ENCODE assay signal across 8 mouse cellular contexts in genomic region chr7:25220457-25221101, GRCm38 (mm10). TPM values are rescaled to one million over a fixed set of nuclear protein-coding genes. Genes with fewer than 3 reads are reported as not detected.
DNase-seq lines count a peak whose midpoint lies in the region; ATAC-seq and TF ChIP-seq lines count a peak whose summit lies in the region.

Gene Dedd2 (minus strand): TSS chr7:25220615.

- no peaks in the 10 kb centered on the region for H3K9me3 ChIP-seq in ES-Bruce4 (replicated peaks; ENCODE audit: control insufficient read depth, insufficient read depth, low read length, poor library complexity, severe bottlenecking)
- H3K9me3 ChIP-seq in embryonic facial prominence, embryonic 10.5 days = no peaks in the 10 kb centered on the region
- no peaks in the 10 kb centered on the region for H3K9me3 ChIP-seq in heart, embryonic 16.5 days (replicated peaks; ENCODE audit: control insufficient read depth, low read length)
- H3K9me3 ChIP-seq in stomach, embryonic 15.5 days = no peaks in the 10 kb centered on the region

- no peak for TF ChIP-seq POLR2A in ES-Bruce4 (IDR thresholded peaks at IDR 0.05; ENCODE audit: insufficient read depth, low read length)

- peak within 1 kb of the TSS; percentile 87 for H3K4me3 ChIP-seq in ES-Bruce4 (ENCODE audit: low read depth, low read length)
- peak within 1 kb of the TSS; percentile 67 for H3K4me3 ChIP-seq in embryonic facial prominence, embryonic 10.5 days
- peak within 1 kb of the TSS; percentile 83 for H3K4me3 ChIP-seq in heart, embryonic 16.5 days (ENCODE audit: low read length)
- H3K4me3 ChIP-seq in stomach, embryonic 15.5 days (replicated peaks) = peak within 1 kb of the TSS; percentile 86

- WGBS in embryonic facial prominence, embryonic 10.5 days = 11% methylated on average over 20 of the region's 20 CpGs
- WGBS in heart, embryonic 16.5 days = 2% methylated on average over 20 of the region's 20 CpGs
- WGBS in stomach, embryonic 15.5 days = 4% methylated on average over 20 of the region's 20 CpGs

- no peaks in the 10 kb centered on the region; the same call in 1 of the 2 replicates for H3K36me3 ChIP-seq in ES-Bruce4 (ENCODE audit: control insufficient read depth, insufficient read depth, low read length, poor library complexity, severe bottlenecking)
- peaks cover 33% of the 10 kb centered on the region for H3K36me3 ChIP-seq in embryonic facial prominence, embryonic 10.5 days (replicated peaks)
- H3K36me3 ChIP-seq in heart, embryonic 16.5 days (ENCODE audit: control insufficient read depth, insufficient read depth) = peaks cover 7% of the 10 kb centered on the region
- peaks cover 14% of the 10 kb centered on the region for H3K36me3 ChIP-seq in stomach, embryonic 15.5 days

- H3K4me1 ChIP-seq in ES-Bruce4 (ENCODE audit: control insufficient read depth, insufficient read depth, low read length) = peaks cover 4% of the 10 kb centered on the region
- H3K4me1 ChIP-seq in embryonic facial prominence, embryonic 10.5 days = peaks cover 47% of the 10 kb centered on the region
- H3K4me1 ChIP-seq in heart, embryonic 16.5 days (ENCODE audit: control insufficient read depth, insufficient read depth, low read length) = peaks cover 27% of the 10 kb centered on the region
- peaks cover 42% of the 10 kb centered on the region for H3K4me1 ChIP-seq in stomach, embryonic 15.5 days

- no peak for TF ChIP-seq CTCF in ES-Bruce4 (IDR thresholded peaks at IDR 0.05; ENCODE audit: low read depth, low read length)

- H3K9ac ChIP-seq in ES-Bruce4 (ENCODE audit: low read depth, poor library complexity, severe bottlenecking) = peak within 1 kb of the TSS; percentile 59
- H3K9ac ChIP-seq in heart, embryonic 16.5 days (ENCODE audit: low read length) = peak within 1 kb of the TSS; percentile 88
- peak within 1 kb of the TSS; percentile 71 for H3K9ac ChIP-seq in stomach, embryonic 15.5 days

- DNase-seq in cerebellum, adult 9-11 months = peak; percentile 75
- no peak for DNase-seq in cerebellum, adult 11 months
- no peak for DNase-seq in embryonic facial prominence, embryonic 10.5 days (ENCODE audit: low spot score)
- peak; percentile 38 to 87 for DNase-seq in kidney, postnatal 25 days
- DNase-seq in lung, postnatal 25 days (ENCODE audit: low spot score) = peak; percentile 34

- no peak for ATAC-seq in heart, embryonic 16.5 days (replicated peaks; ENCODE audit: extremely low read depth, insufficient read depth, low FRiP score)
- ATAC-seq in stomach, embryonic 15.5 days (ENCODE audit: insufficient read depth, low FRiP score, low read depth) = no peak

- no peaks in the 10 kb centered on the region for H3K27me3 ChIP-seq in ES-Bruce4 (ENCODE audit: control insufficient read depth, insufficient read depth, low read length, poor library complexity, severe bottlenecking)
- no peaks in the 10 kb centered on the region for H3K27me3 ChIP-seq in embryonic facial prominence, embryonic 10.5 days (replicated peaks; ENCODE audit: low read depth, poor library complexity, severe bottlenecking)
- H3K27me3 ChIP-seq in heart, embryonic 16.5 days (ENCODE audit: control insufficient read depth, insufficient read depth, low read length) = no peaks in the 10 kb centered on the region
- H3K27me3 ChIP-seq in stomach, embryonic 15.5 days (replicated peaks) = no peaks in the 10 kb centered on the region

- TF ChIP-seq EP300 in ES-Bruce4 (IDR thresholded peaks at IDR 0.05; ENCODE audit: insufficient read depth, low read depth, low read length) = no peak

- peak within 1 kb of the TSS; percentile 96 for H3K4me2 ChIP-seq in heart, embryonic 16.5 days (ENCODE audit: low read depth, low read length)
- peak within 1 kb of the TSS; percentile 87 for H3K4me2 ChIP-seq in stomach, embryonic 15.5 days

- H3K27ac ChIP-seq in ES-Bruce4 (ENCODE audit: insufficient read depth, low read length) = peak within 1 kb of the TSS; percentile 55
- peak within 1 kb of the TSS; percentile 93 for H3K27ac ChIP-seq in embryonic facial prominence, embryonic 10.5 days (replicated peaks)
- H3K27ac ChIP-seq in heart, embryonic 16.5 days (ENCODE audit: low read length) = peak within 1 kb of the TSS; percentile 88
- H3K27ac ChIP-seq in stomach, embryonic 15.5 days = peak within 1 kb of the TSS; percentile 95

RNA-seq across cellular contexts. Expression of gene Dedd2, which starts in this region (rescaled TPM):
- 9.6 and 10.2 TPM in 2 replicates for polyA plus RNA-seq in ES-Bruce4 (2011; ENCODE audit: insufficient read depth, insufficient read length, low read depth, missing spikeins)
- 11.3 and 12.0 TPM in 2 replicates for polyA plus RNA-seq in embryonic facial prominence, embryonic 10.5 days (2016; fragmentation: Nextera tagmentation; extraction: Ambion mirVana)
- 8.3 and 8.6 TPM in 2 replicates for polyA plus RNA-seq in heart, embryonic 16.5 days (2015; fragmentation: Nextera tagmentation; extraction: Ambion mirVana)
- polyA plus RNA-seq in stomach, embryonic 15.5 days (2015; fragmentation: Nextera tagmentation; extraction: Ambion mirVana) = 15.1 and 15.2 TPM in 2 replicates

Comparison
In these comparisons a context has a peak if more than half of its experiments do, and no peak if none do; other contexts are left out.
1. DNase-seq: peak in cerebellum, adult 9-11 months (single experiment), kidney, postnatal 25 days (2 of 2) and lung, postnatal 25 days (single experiment); none in cerebellum, adult 11 months (single experiment) and embryonic facial prominence, embryonic 10.5 days (single experiment).
2. Peak in every context shown above with its lines, with median percentiles within 50 percentile points of each other: H3K27ac ChIP-seq, H3K4me3 ChIP-seq and H3K9ac ChIP-seq.